Mouse (Mus musculus) urinary bladder, adult 2 months (tissue): ENCODE measurements at regions not wholly inside any gene's neighbourhood (a gene's known extent, or its start where the extent isn't known, plus 50 kb on each side); places are given as distances from the start of the nearest gene placed in this dataset.

Experiments
- DNase-seq: peaks from one replicate; pipeline ENCODE4 v3.0.0; 2022; ENCODE audit warnings: low spot score

GRCm38 (mm10) chrX:77433811-77434192 lies 77.0 kb upstream of the Tbl1x start:
- no peak for DNase-seq

- DNase-seq, result no peak
These were observed 66.8 kb upstream of the Tbl1x start for GRCm38 (mm10) chrX:77443852-77444492.

GRCm38 (mm10) chrX:77446755-77447154 lies 64.1 kb upstream of the Tbl1x start:
- DNase-seq, result no peak

GRCm38 (mm10) chrX:77451977-77452675 lies 58.7 kb upstream of the Tbl1x start:
- no peak for DNase-seq
